Mouse (Mus musculus): ENCODE measurements around the gene Exoc3l4.

Exoc3l4 gene

GRCm38 (mm10) chr12:111448931-111449705 is 32.3 kb downstream of the Exoc3l4 start:
- DNase-seq (ENCODE audit: low read depth in 1 of 2, low spot score in 2 of 2), result no peak

GRCm38 (mm10) chr12:111450359-111450758 is 33.5 kb downstream of the Exoc3l4 start:
- no peak for DNase-seq (ENCODE audit: low read depth in 1 of 2, low spot score in 2 of 2)

- no peak for DNase-seq (ENCODE audit: low read depth in 1 of 2, low spot score in 2 of 2)
These were observed 34.7 kb downstream of the Exoc3l4 start for GRCm38 (mm10) chr12:111451561-111451960.

- DNase-seq (ENCODE audit: low read depth in 1 of 2, low spot score in 2 of 2), result no peak
These were observed 37.2 kb downstream of the Exoc3l4 start for GRCm38 (mm10) chr12:111454021-111454420.

GRCm38 (mm10) chr12:111454543-111455280 is 37.9 kb downstream of the Exoc3l4 start:
- DNase-seq (ENCODE audit: low read depth in 1 of 2, low spot score in 2 of 2), result no peak

GRCm38 (mm10) chr12:111455311-111455846 is 38.6 kb downstream of the Exoc3l4 start:
- DNase-seq (ENCODE audit: low read depth in 1 of 2, low spot score in 2 of 2), result no peak

- DNase-seq (ENCODE audit: low read depth in 1 of 2, low spot score in 2 of 2), result no peak
These were observed 39.0 kb downstream of the Exoc3l4 start for GRCm38 (mm10) chr12:111455860-111456259.

GRCm38 (mm10) chr12:111457742-111458141 is 40.9 kb downstream of the Exoc3l4 start:
- no peak for DNase-seq (ENCODE audit: low read depth in 1 of 2, low spot score in 2 of 2)

- DNase-seq (ENCODE audit: low read depth in 1 of 2, low spot score in 2 of 2), result no peak
These were observed 46.8 kb downstream of the Exoc3l4 start for GRCm38 (mm10) chr12:111463570-111463969.

- no peak for DNase-seq (ENCODE audit: low read depth in 1 of 2, low spot score in 2 of 2)
These were observed 49.6 kb downstream of the Exoc3l4 start for GRCm38 (mm10) chr12:111466369-111466768.

GRCm38 (mm10) chr12:111468206-111468605 is 51.4 kb downstream of the Exoc3l4 start:
- no peak for DNase-seq (ENCODE audit: low read depth in 1 of 2, low spot score in 2 of 2)

- DNase-seq (ENCODE audit: low read depth in 1 of 2, low spot score in 2 of 2), result peak in 1 of 2 experiments; percentile 39
These were observed 52.7 kb downstream of the Exoc3l4 start for GRCm38 (mm10) chr12:111469507-111469906.

- DNase-seq (ENCODE audit: low read depth in 1 of 2, low spot score in 2 of 2), result peak; percentile 24 to 35
These were observed 54.3 kb downstream of the Exoc3l4 start for GRCm38 (mm10) chr12:111471119-111471518.

- no peak for DNase-seq (ENCODE audit: low read depth in 1 of 2, low spot score in 2 of 2)
These were observed 54.9 kb downstream of the Exoc3l4 start for GRCm38 (mm10) chr12:111471721-111472120.

- DNase-seq (ENCODE audit: low read depth in 1 of 2, low spot score in 2 of 2), result no peak
These were observed 56.1 kb downstream of the Exoc3l4 start for GRCm38 (mm10) chr12:111472886-111473285.

- no peak for DNase-seq (ENCODE audit: low read depth in 1 of 2, low spot score in 2 of 2)
These were observed 57.6 kb downstream of the Exoc3l4 start for GRCm38 (mm10) chr12:111474384-111474783.

GRCm38 (mm10) chr12:111474893-111475643 is 58.3 kb downstream of the Exoc3l4 start:
- DNase-seq (ENCODE audit: low read depth in 1 of 2, low spot score in 2 of 2), result no peak

- no peak for DNase-seq (ENCODE audit: low read depth in 1 of 2, low spot score in 2 of 2)
These were observed 62.1 kb downstream of the Exoc3l4 start for GRCm38 (mm10) chr12:111478924-111479323.

- DNase-seq (ENCODE audit: low read depth in 1 of 2, low spot score in 2 of 2), result peak in 1 of 2 experiments; percentile 33
These were observed 63.1 kb downstream of the Exoc3l4 start for GRCm38 (mm10) chr12:111479917-111480316.

Data from monocyte, adult 2 months (primary cell).